Mouse (Mus musculus): ENCODE results near the gene Fyb2. TPM values are rescaled to one million over a fixed set of nuclear protein-coding genes. Genes with fewer than 3 reads are reported as not detected.

The Fyb2 gene
- polyA plus RNA-seq (2016; fragmentation: Nextera tagmentation; extraction: Ambion mirVana) = not detected in 2 replicates

GRCm38 (mm10) chr4:104913291-104914129 is at the start of gene Fyb2:
Gene Fyb2 (plus strand): TSS chr4:104913456.
- Histone ChIP-seq H3K4me2 (peak within 1 kb of the TSS; percentile 61), H3K36me3 (no peaks in the 10 kb centered on the region), H3K27me3 (replicated peaks) (peaks cover 19% of the 10 kb centered on the region), H3K4me1 (replicated peaks) (peaks cover 6% of the 10 kb centered on the region; the same call in 1 of the 2 replicates), H3K4me3 (peak within 1 kb of the TSS; percentile 24), H3K9me3 (replicated peaks) (no peaks in the 10 kb centered on the region), H3K27ac (ENCODE audit: poor library complexity, severe bottlenecking) (no peak within 1 kb of the TSS), H3K9ac (no peak within 1 kb of the TSS)
- ATAC-seq (ENCODE audit: insufficient number of reproducible peaks, low FRiP score) = peak; percentile 36; the same call in 1 of the 2 replicates
- 22% methylated on average over 23 of the region's 23 CpGs for WGBS

GRCm38 (mm10) chr4:104864397-104864796 is 48.9 kb upstream of the Fyb2 start:
- no peak overlapping the region for H3K27ac ChIP-seq (ENCODE audit: poor library complexity, severe bottlenecking)
- no peaks in the 10 kb centered on the region for H3K36me3 ChIP-seq
- ATAC-seq (ENCODE audit: insufficient number of reproducible peaks, low FRiP score) = no peak
- no peaks in the 10 kb centered on the region for H3K9me3 ChIP-seq (replicated peaks)
- 85% methylated on average over 1 of the region's 1 CpGs for WGBS
- H3K27me3 ChIP-seq (replicated peaks) = no peaks in the 10 kb centered on the region
- no peak overlapping the region for H3K4me3 ChIP-seq
- 0 out of 2 replicates have a peak, but pooled peaks cover 4% of the 10 kb centered on the region for H3K4me1 ChIP-seq (replicated peaks)
- no peak overlapping the region for H3K4me2 ChIP-seq
- no peak overlapping the region for H3K9ac ChIP-seq

- Histone ChIP-seq H3K4me2 (no peak overlapping the region), H3K9me3 (replicated peaks) (no peaks in the 10 kb centered on the region), H3K27me3 (replicated peaks) (no peaks in the 10 kb centered on the region), H3K4me3 (no peak overlapping the region), H3K9ac (no peak overlapping the region), H3K4me1 (replicated peaks) (0 out of 2 replicates have a peak, but pooled peaks cover 5% of the 10 kb centered on the region), H3K36me3 (no peaks in the 10 kb centered on the region), H3K27ac (ENCODE audit: poor library complexity, severe bottlenecking) (no peak overlapping the region)
- ATAC-seq (ENCODE audit: insufficient number of reproducible peaks, low FRiP score) = no peak
Measured at GRCm38 (mm10) chr4:104869581-104869980, 43.7 kb upstream of the Fyb2 start.

GRCm38 (mm10) chr4:104870196-104870595 is 43.1 kb upstream of the Fyb2 start:
- no peaks in the 10 kb centered on the region for H3K27me3 ChIP-seq (replicated peaks)
- no peak overlapping the region for H3K4me2 ChIP-seq
- no peaks in the 10 kb centered on the region for H3K36me3 ChIP-seq
- 85% methylated on average over 5 of the region's 5 CpGs for WGBS
- no peak for ATAC-seq (ENCODE audit: insufficient number of reproducible peaks, low FRiP score)
- H3K9ac ChIP-seq = no peak overlapping the region
- no peaks in the 10 kb centered on the region for H3K9me3 ChIP-seq (replicated peaks)
- no peak overlapping the region for H3K4me3 ChIP-seq
- H3K4me1 ChIP-seq (replicated peaks) = 0 out of 2 replicates have a peak, but pooled peaks cover 5% of the 10 kb centered on the region
- no peak overlapping the region for H3K27ac ChIP-seq (ENCODE audit: poor library complexity, severe bottlenecking)

DNA sequence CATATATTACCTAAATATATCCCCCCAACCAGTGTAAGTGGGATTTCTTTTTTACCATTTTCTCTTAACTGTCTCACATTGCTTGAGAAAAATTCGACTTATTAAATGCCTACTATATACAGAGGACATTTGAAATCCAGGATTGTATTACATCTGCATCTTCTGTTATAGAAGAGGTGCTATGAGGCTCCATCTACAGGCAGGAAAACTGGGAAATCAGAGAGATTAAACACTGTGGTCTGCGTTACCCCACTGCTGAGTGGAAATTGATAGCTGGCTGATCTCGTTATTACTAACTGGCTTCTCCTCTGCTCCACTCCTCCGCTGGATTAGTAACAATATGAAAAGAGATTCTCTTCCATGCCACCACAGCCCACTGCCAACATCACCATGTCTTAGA is 37.4 kb upstream of the Fyb2 start:
- H3K9me3 ChIP-seq (replicated peaks) = no peaks in the 10 kb centered on the region
- no peaks in the 10 kb centered on the region for H3K4me1 ChIP-seq (replicated peaks)
- no peak overlapping the region for H3K9ac ChIP-seq
- no peak overlapping the region for H3K4me2 ChIP-seq
- 66% methylated on average over 4 of the region's 4 CpGs for WGBS
- no peaks in the 10 kb centered on the region for H3K36me3 ChIP-seq
- no peak overlapping the region for H3K27ac ChIP-seq (ENCODE audit: poor library complexity, severe bottlenecking)
- no peak for ATAC-seq (ENCODE audit: insufficient number of reproducible peaks, low FRiP score)
- H3K4me3 ChIP-seq = no peak overlapping the region
- no peaks in the 10 kb centered on the region for H3K27me3 ChIP-seq (replicated peaks)

- Histone ChIP-seq H3K9me3 (replicated peaks) (no peaks in the 10 kb centered on the region), H3K36me3 (no peaks in the 10 kb centered on the region), H3K4me1 (replicated peaks) (no peaks in the 10 kb centered on the region), H3K9ac (no peak within 1 kb of the TSS), H3K4me3 (no peak within 1 kb of the TSS), H3K4me2 (no peak within 1 kb of the TSS), H3K27me3 (replicated peaks) (no peaks in the 10 kb centered on the region), H3K27ac (ENCODE audit: poor library complexity, severe bottlenecking) (no peak within 1 kb of the TSS)
- ATAC-seq (ENCODE audit: insufficient number of reproducible peaks, low FRiP score) = no peak
- 77% methylated on average over 3 of the region's 3 CpGs for whole genome bisulfite sequencing
Measured at GRCm38 (mm10) chr4:104876323-104876722, 36.9 kb upstream of the Fyb2 start, which contains the start of gene C8a. Gene C8a (minus strand): TSS chr4:104876398.

- no peak for ATAC-seq (ENCODE audit: insufficient number of reproducible peaks, low FRiP score)
- 81% methylated on average over 9 of the region's 9 CpGs for WGBS
Measured at GRCm38 (mm10) chr4:104887486-104887885, 25.8 kb upstream of the Fyb2 start.

DNA sequence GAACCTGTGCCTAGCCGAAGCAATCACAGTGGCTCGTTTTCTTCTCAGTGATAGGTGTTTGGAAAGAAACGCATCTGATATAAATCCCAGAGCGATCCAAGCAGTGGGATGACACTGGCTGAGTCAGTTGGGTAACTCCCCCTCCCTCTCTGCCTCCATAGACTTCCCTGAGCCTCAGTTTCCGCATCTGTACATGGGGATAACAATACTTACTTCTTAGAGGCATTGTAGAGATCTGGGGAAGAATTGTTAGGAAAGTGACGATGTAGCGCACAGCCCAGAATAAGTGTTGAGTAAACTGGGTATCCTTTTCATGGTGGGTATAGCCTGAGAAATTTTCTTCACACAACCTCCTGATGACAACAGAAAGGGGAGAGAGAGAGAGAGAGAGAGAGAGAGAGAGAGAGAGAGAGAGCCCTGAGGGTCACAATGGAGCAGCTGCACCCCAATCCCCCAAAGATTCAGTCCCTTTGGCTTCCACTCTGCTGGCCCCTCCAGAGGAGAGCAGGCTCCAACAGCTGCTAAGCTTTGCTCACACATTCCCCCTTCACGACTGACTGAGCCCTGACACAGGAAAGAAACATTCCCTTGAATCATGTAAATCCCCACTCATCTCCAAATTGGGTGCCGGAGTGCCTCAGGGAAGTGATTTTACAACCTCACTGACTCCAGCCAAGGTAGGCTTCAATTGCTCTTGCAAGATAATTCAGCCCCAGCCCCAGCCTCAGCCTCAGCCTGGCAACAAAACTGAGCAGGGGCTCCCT is 24.6 kb upstream of the Fyb2 start:
- H3K4me3 ChIP-seq = no peak overlapping the region
- no peak overlapping the region for H3K9ac ChIP-seq
- H3K36me3 ChIP-seq = no peaks in the 10 kb centered on the region
- peaks cover 15% of the 10 kb centered on the region for H3K27me3 ChIP-seq (replicated peaks)
- peaks cover 20% of the 10 kb centered on the region; the same call in 1 of the 2 replicates for H3K4me1 ChIP-seq (replicated peaks)
- no peak overlapping the region for H3K27ac ChIP-seq (ENCODE audit: poor library complexity, severe bottlenecking)
- no peak overlapping the region for H3K4me2 ChIP-seq
- H3K9me3 ChIP-seq (replicated peaks) = no peaks in the 10 kb centered on the region
- WGBS = 69% methylated on average over 9 of the region's 9 CpGs
- ATAC-seq (ENCODE audit: insufficient number of reproducible peaks, low FRiP score) = no peak

More at GRCm38 (mm10) chr4:104887486-104887885, 25.8 kb upstream of the Fyb2 start:
- Histone ChIP-seq H3K27ac (ENCODE audit: poor library complexity, severe bottlenecking) (no peak overlapping the region), H3K36me3 (no peaks in the 10 kb centered on the region), H3K4me1 (replicated peaks) (peaks cover 20% of the 10 kb centered on the region; the same call in 1 of the 2 replicates), H3K4me2 (no peak overlapping the region), H3K27me3 (replicated peaks) (peaks cover 15% of the 10 kb centered on the region), H3K4me3 (no peak overlapping the region), H3K9me3 (replicated peaks) (no peaks in the 10 kb centered on the region), H3K9ac (no peak overlapping the region)

GRCm38 (mm10) chr4:104891708-104892107 is 21.5 kb upstream of the Fyb2 start:
- 58% methylated on average over 7 of the region's 7 CpGs for WGBS

GRCm38 (mm10) chr4:104893588-104893987 is 19.7 kb upstream of the Fyb2 start:
- ATAC-seq (ENCODE audit: insufficient number of reproducible peaks, low FRiP score) = no peak
- Histone ChIP-seq H3K27me3 (replicated peaks) (0 out of 2 replicates have a peak, but pooled peaks cover 3% of the 10 kb centered on the region), H3K27ac (ENCODE audit: poor library complexity, severe bottlenecking) (no peak overlapping the region), H3K36me3 (no peaks in the 10 kb centered on the region), H3K4me2 (no peak overlapping the region), H3K9ac (no peak overlapping the region), H3K9me3 (replicated peaks) (no peaks in the 10 kb centered on the region), H3K4me3 (no peak overlapping the region), H3K4me1 (replicated peaks) (0 out of 2 replicates have a peak, but pooled peaks cover 7% of the 10 kb centered on the region)
- 73% methylated on average over 5 of the region's 5 CpGs for whole genome bisulfite sequencing

More at GRCm38 (mm10) chr4:104891708-104892107, 21.5 kb upstream of the Fyb2 start:
- H3K4me1 ChIP-seq (replicated peaks) = 0 out of 2 replicates have a peak, but pooled peaks cover 7% of the 10 kb centered on the region
- H3K9me3 ChIP-seq (replicated peaks) = no peaks in the 10 kb centered on the region
- peaks cover 15% of the 10 kb centered on the region for H3K27me3 ChIP-seq (replicated peaks)
- peak; percentile 57; the same call in 1 of the 2 replicates for ATAC-seq (ENCODE audit: insufficient number of reproducible peaks, low FRiP score)
- H3K4me3 ChIP-seq = no peak overlapping the region
- H3K27ac ChIP-seq (ENCODE audit: poor library complexity, severe bottlenecking) = no peak overlapping the region
- H3K4me2 ChIP-seq = no peak overlapping the region
- H3K36me3 ChIP-seq = no peaks in the 10 kb centered on the region
- no peak overlapping the region for H3K9ac ChIP-seq

Measured in heart, embryonic 12.5 days (tissue).